Comparison of ENCODE assay signal across 10 mouse cellular contexts in the genomic region with DNA sequence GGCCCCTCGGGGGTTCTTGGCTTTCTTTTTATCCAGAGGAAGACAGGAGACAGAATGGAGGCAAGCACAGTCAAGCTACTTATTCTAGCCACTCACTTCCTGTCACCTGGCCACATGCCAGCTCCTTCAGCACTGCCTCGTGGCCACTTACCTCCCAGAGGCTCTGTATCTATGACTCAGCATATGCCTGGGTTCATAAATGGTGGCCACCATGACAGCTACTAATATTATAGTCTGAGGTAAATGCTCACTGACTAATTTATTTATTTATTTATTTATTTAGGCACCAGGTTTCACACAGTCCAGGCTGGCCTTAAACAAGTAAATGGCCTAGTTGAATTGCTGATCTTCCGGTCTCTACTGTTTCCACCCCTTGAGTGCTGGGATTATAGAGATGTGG. TPM values are rescaled to one million over a fixed set of nuclear protein-coding genes. Genes with fewer than 3 reads are reported as not detected.
DNase-seq lines count a peak whose midpoint lies in the region; ATAC-seq lines count a peak whose summit lies in the region.
"Had no signal": no experiment of that assay in that cellular context is flagged by ENCODE, and none has a peak within 500 bp of the region (broad histone marks: within the 10 kb centered on the region; RNA-seq: fewer than 3 reads in every experiment).

No protein-coding gene starts in this region.

- no peak overlapping the region for H3K27ac ChIP-seq in forebrain, embryonic 15.5 days (replicated peaks)
- no peak overlapping the region for H3K27ac ChIP-seq in forebrain, embryonic 10.5 days

- H3K9me3 ChIP-seq in forebrain, embryonic 15.5 days = no peaks in the 10 kb centered on the region
- no peaks in the 10 kb centered on the region for H3K9me3 ChIP-seq in forebrain, embryonic 10.5 days
- H3K9me3 ChIP-seq: lung, embryonic 15.5 days had no signal

- H3K4me2 ChIP-seq in forebrain, embryonic 15.5 days (replicated peaks) = no peak overlapping the region
- H3K4me2 ChIP-seq: lung, embryonic 15.5 days had no signal

- ATAC-seq in forebrain, embryonic 15.5 days (replicated peaks) = 0 out of 2 replicates have a peak, but pooled peaks have one; percentile 26
- ATAC-seq in megakaryocyte, adult 5-6 weeks (ENCODE audit: poor library complexity, severe bottlenecking) = 0 out of 2 replicates have a peak, but pooled peaks have one; percentile 16
- ATAC-seq: Patski had no signal

- 66% methylated on average over 3 of the region's 3 CpGs for WGBS in forebrain, embryonic 15.5 days
- 92% methylated on average over 3 of the region's 3 CpGs for WGBS in forebrain, embryonic 10.5 days

- no peaks in the 10 kb centered on the region for H3K4me1 ChIP-seq in forebrain, embryonic 15.5 days
- H3K4me1 ChIP-seq in forebrain, embryonic 10.5 days = no peaks in the 10 kb centered on the region

- H3K36me3 ChIP-seq in forebrain, embryonic 15.5 days = peaks cover 65% of the 10 kb centered on the region
- peaks cover 60% of the 10 kb centered on the region for H3K36me3 ChIP-seq in forebrain, embryonic 10.5 days (replicated peaks)

- no peak for DNase-seq in forebrain, embryonic 10.5 days (ENCODE audit: extremely low spot score, low spot score)
- DNase-seq in right cerebral cortex, postnatal 14 days = peak; percentile 17
- DNase-seq in right cerebral cortex, adult 18-20 months = no peak
- DNase-seq in heart, postnatal 4 days = peak; percentile 47
- DNase-seq in thymus, postnatal 10 days (ENCODE audit: low spot score in 2 of 2) = no peak
- no peak for DNase-seq in spleen, postnatal 36 days (ENCODE audit: low spot score in 2 of 2)

- no peak overlapping the region for H3K4me3 ChIP-seq in forebrain, embryonic 15.5 days
- H3K4me3 ChIP-seq in forebrain, embryonic 10.5 days = no peak overlapping the region
- H3K4me3 ChIP-seq: lung, embryonic 15.5 days had no signal

- no peak overlapping the region for H3K9ac ChIP-seq in forebrain, embryonic 15.5 days (replicated peaks)
- H3K9ac ChIP-seq: lung, embryonic 15.5 days had no signal

- no peaks in the 10 kb centered on the region for H3K27me3 ChIP-seq in forebrain, embryonic 15.5 days
- no peaks in the 10 kb centered on the region for H3K27me3 ChIP-seq in forebrain, embryonic 10.5 days (ENCODE audit: poor library complexity, severe bottlenecking)
- H3K27me3 ChIP-seq: lung, embryonic 15.5 days; Patski had no signal

RNA-seq across cellular contexts. Expression of a gene that starts 35.0 kb away (rescaled TPM):
- 171 and 177 TPM in 2 replicates for polyA plus RNA-seq in forebrain, embryonic 15.5 days (2015; fragmentation: Nextera tagmentation; extraction: Ambion mirVana)
- 66.0 and 67.0 TPM in 2 replicates for polyA plus RNA-seq in forebrain, embryonic 10.5 days (2016; fragmentation: Nextera tagmentation; extraction: Ambion mirVana)
- total RNA-seq in heart, postnatal 4 days (2021) = 10 to 100 TPM; 32.9 to 39.4 TPM
- 18.4 and 25.0 TPM in 2 replicates for total RNA-seq in megakaryocyte, adult 5-6 weeks (2015)
- total RNA-seq in megakaryocyte, adult 5-6 weeks (2017) = 13.3 and 23.3 TPM in 2 replicates

RNA-seq across cellular contexts. Expression of a gene that starts 58.5 kb away (rescaled TPM):
- polyA plus RNA-seq in forebrain, embryonic 15.5 days (2015; fragmentation: Nextera tagmentation; extraction: Ambion mirVana) = 0.40 and 1.4 TPM in 2 replicates
- polyA plus RNA-seq in forebrain, embryonic 10.5 days (2016; fragmentation: Nextera tagmentation; extraction: Ambion mirVana) = 0.14 and 0.43 TPM in 2 replicates
- 10 to 100 TPM; 35.0 to 75.2 TPM for total RNA-seq in heart, postnatal 4 days (2021)
- total RNA-seq in megakaryocyte, adult 5-6 weeks (2015) = not detected in 2 replicates
- total RNA-seq in megakaryocyte, adult 5-6 weeks (2017) = not detected in 2 replicates
- polyA plus RNA-seq: Patski had no signal

Comparison
In these comparisons a context has a peak if more than half of its experiments do, and no peak if none do; other contexts are left out.
1. DNase-seq: peak in right cerebral cortex, postnatal 14 days (single experiment) and heart, postnatal 4 days (single experiment); none in forebrain, embryonic 10.5 days (single experiment), right cerebral cortex, adult 18-20 months (single experiment), thymus, postnatal 10 days (0 of 2) and spleen, postnatal 36 days (0 of 2).
2. RNA of a gene that starts 58.5 kb away (total RNA-seq): 35.0 to 75.2 TPM in heart, postnatal 4 days; not detected in megakaryocyte, adult 5-6 weeks; every median in the first group is over 10 times any median in the second.